ENCODE assay signal across 25 mouse cellular contexts in the genomic region with DNA sequence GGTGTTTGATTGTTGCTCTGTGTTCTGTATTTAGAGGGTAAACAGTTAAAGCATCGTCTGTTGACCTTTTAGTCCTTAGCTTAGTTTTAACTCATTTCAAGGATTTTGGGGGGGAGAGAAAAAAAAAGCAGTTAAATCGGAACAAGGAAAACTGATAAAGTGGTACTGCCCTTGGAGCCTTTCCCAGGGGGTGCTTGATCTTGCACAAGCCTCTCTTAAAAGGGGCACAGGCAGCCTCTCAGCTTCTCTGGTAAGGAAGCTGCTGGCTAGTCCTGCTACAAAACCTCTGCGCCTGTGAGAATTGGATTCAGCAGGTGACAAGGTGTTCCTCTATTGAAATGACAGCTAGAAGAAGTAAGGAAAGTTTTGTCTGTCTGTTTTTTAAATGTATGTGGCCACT. TPM values are rescaled to one million over a fixed set of nuclear protein-coding genes. Genes with fewer than 3 reads are reported as not detected.
A peak's percentile ranks its signal among the peaks of the same experiment; 100 is the strongest.
DNase-seq lines count a peak whose midpoint lies in the region; ATAC-seq and TF ChIP-seq lines count a peak whose summit lies in the region.
"Had no signal": no experiment of that assay in that cellular context is flagged by ENCODE, and none has a peak within 500 bp of the region (broad histone marks: within the 10 kb centered on the region; RNA-seq: fewer than 3 reads in every experiment).

No protein-coding gene starts in this region.

- H3K4me3 ChIP-seq in heart, embryonic 10.5 days = no peak overlapping the region
- H3K4me3 ChIP-seq in lung, postnatal 0 days (ENCODE audit: low read depth, low read length) = no peak overlapping the region
- no peak overlapping the region for H3K4me3 ChIP-seq in hindbrain, embryonic 14.5 days (replicated peaks; ENCODE audit: low read length)
- H3K4me3 ChIP-seq: embryonic facial prominence, embryonic 12.5 days; forebrain, embryonic 12.5 days; hindbrain, embryonic 15.5 days had no signal

- no peak overlapping the region for H3K9ac ChIP-seq in lung, postnatal 0 days (replicated peaks; ENCODE audit: low read depth)
- H3K9ac ChIP-seq in hindbrain, embryonic 14.5 days = no peak overlapping the region
- H3K9ac ChIP-seq: embryonic facial prominence, embryonic 12.5 days; forebrain, embryonic 12.5 days; hindbrain, embryonic 15.5 days had no signal

- H3K9me3 ChIP-seq in heart, embryonic 10.5 days = no peaks in the 10 kb centered on the region
- H3K9me3 ChIP-seq in lung, postnatal 0 days (ENCODE audit: low read length) = no peaks in the 10 kb centered on the region
- no peaks in the 10 kb centered on the region for H3K9me3 ChIP-seq in hindbrain, embryonic 14.5 days (ENCODE audit: control insufficient read depth, low read length)
- H3K9me3 ChIP-seq: embryonic facial prominence, embryonic 12.5 days; forebrain, embryonic 12.5 days; hindbrain, embryonic 15.5 days had no signal

- TF ChIP-seq EP300 in lung, postnatal 0 days (IDR thresholded peaks at IDR 0.05) = no peak

- ATAC-seq in lung, postnatal 0 days = peak; percentile 76
- no peak for ATAC-seq in hindbrain, embryonic 14.5 days (ENCODE audit: low FRiP score)
- ATAC-seq: forebrain, embryonic 16.5 days had no signal

- DNase-seq in heart, embryonic 10.5 days (ENCODE audit: low spot score) = peak; percentile 9
- DNase-seq in heart, adult 18-20 months = no peak
- peak; percentile 68 to 71 for DNase-seq in lung, adult 18-20 months
- DNase-seq in lung, postnatal 0 days (ENCODE audit: low spot score) = peak; percentile 57
- DNase-seq in lung, postnatal 36 days = peak; percentile 73
- DNase-seq in spleen, postnatal 10 days (ENCODE audit: low spot score in 2 of 2) = no peak
- DNase-seq in hindbrain, embryonic 14.5 days (ENCODE audit: low spot score) = no peak
- DNase-seq: adrenal gland, postnatal 14 days; cerebellum, adult 11-12 months; cerebellum, adult 9-10 months; cerebellum, postnatal 25 days; gastrocnemius, postnatal 14 days; heart, postnatal 10 days had no signal

- no peaks in the 10 kb centered on the region for H3K27me3 ChIP-seq in heart, embryonic 10.5 days (ENCODE audit: insufficient read depth, poor library complexity, severe bottlenecking)
- H3K27me3 ChIP-seq in lung, postnatal 0 days (replicated peaks; ENCODE audit: insufficient read depth, low read length) = no peaks in the 10 kb centered on the region
- no peaks in the 10 kb centered on the region for H3K27me3 ChIP-seq in hindbrain, embryonic 14.5 days (ENCODE audit: control insufficient read depth, insufficient read depth, low read length)
- H3K27me3 ChIP-seq: embryonic facial prominence, embryonic 12.5 days; forebrain, embryonic 12.5 days; hindbrain, embryonic 15.5 days had no signal

- no peak overlapping the region for H3K27ac ChIP-seq in heart, embryonic 10.5 days
- H3K27ac ChIP-seq in lung, postnatal 0 days (ENCODE audit: low read length) = no peak overlapping the region
- no peak overlapping the region for H3K27ac ChIP-seq in hindbrain, embryonic 14.5 days
- H3K27ac ChIP-seq: embryonic facial prominence, embryonic 12.5 days; forebrain, embryonic 12.5 days; hindbrain, embryonic 15.5 days had no signal

- TF ChIP-seq CTCF in lung, postnatal 0 days (IDR thresholded peaks at IDR 0.05) = no peak

- H3K36me3 ChIP-seq in heart, embryonic 10.5 days = no peaks in the 10 kb centered on the region
- H3K36me3 ChIP-seq in lung, postnatal 0 days (ENCODE audit: insufficient read depth, low read length) = no peaks in the 10 kb centered on the region
- no peaks in the 10 kb centered on the region for H3K36me3 ChIP-seq in hindbrain, embryonic 14.5 days (replicated peaks; ENCODE audit: control insufficient read depth, insufficient read depth)
- H3K36me3 ChIP-seq: embryonic facial prominence, embryonic 12.5 days; forebrain, embryonic 12.5 days; hindbrain, embryonic 15.5 days had no signal

- WGBS in heart, embryonic 10.5 days = 71% methylated on average over 3 of the region's 3 CpGs
- WGBS in lung, postnatal 0 days = 65% methylated on average over 3 of the region's 3 CpGs
- WGBS in hindbrain, embryonic 14.5 days = 88% methylated on average over 3 of the region's 3 CpGs

- no peak overlapping the region for H3K4me2 ChIP-seq in lung, postnatal 0 days (replicated peaks; ENCODE audit: low read depth, low read length)
- H3K4me2 ChIP-seq in hindbrain, embryonic 14.5 days (replicated peaks) = no peak overlapping the region
- H3K4me2 ChIP-seq: embryonic facial prominence, embryonic 12.5 days; forebrain, embryonic 12.5 days; hindbrain, embryonic 15.5 days had no signal

- peaks cover 3% of the 10 kb centered on the region; the same call in 1 of the 2 replicates for H3K4me1 ChIP-seq in heart, embryonic 10.5 days
- H3K4me1 ChIP-seq in lung, postnatal 0 days (ENCODE audit: insufficient read depth, low read depth, low read length) = no peaks in the 10 kb centered on the region
- H3K4me1 ChIP-seq in hindbrain, embryonic 14.5 days (replicated peaks; ENCODE audit: control insufficient read depth, insufficient read depth, low read length) = no peaks in the 10 kb centered on the region
- H3K4me1 ChIP-seq: forebrain, embryonic 12.5 days; hindbrain, embryonic 15.5 days had no signal

RNA-seq across cellular contexts. Expression of gene Gm813, which starts 5.6 kb away (rescaled TPM):
- not detected in 2 replicates for polyA plus RNA-seq in heart, embryonic 10.5 days (2016; fragmentation: Nextera tagmentation; extraction: Ambion mirVana)
- not detected for total RNA-seq in heart, adult 18-20 months (2021)
- polyA plus RNA-seq in lung, postnatal 0 days (2015; fragmentation: Nextera tagmentation; extraction: Ambion mirVana) = not detected in 2 replicates
- polyA plus RNA-seq in hindbrain, embryonic 14.5 days (2014; fragmentation: Nextera tagmentation; extraction: Ambion mirVana) = not detected in 2 replicates
- total RNA-seq: adrenal gland, adult 18-20 months; adrenal gland, postnatal 14 days; gastrocnemius, postnatal 14 days; heart, postnatal 10 days; hematopoietic stem cell, adult 5-6 weeks; MEL had no signal
- polyA plus RNA-seq: C2C12; embryonic facial prominence, embryonic 12.5 days; forebrain, embryonic 12.5 days; forebrain, embryonic 16.5 days; frontal cortex, adult 2 months; gonadal fat pad, adult 2 months; heart, embryonic 14.5 days; hindbrain, embryonic 15.5 days had no signal

RNA-seq across cellular contexts. Expression of gene E330017A01Rik, which starts 16.2 kb away (rescaled TPM):
- not detected in 2 replicates for polyA plus RNA-seq in heart, embryonic 10.5 days (2016; fragmentation: Nextera tagmentation; extraction: Ambion mirVana)
- total RNA-seq in heart, adult 18-20 months (2021) = not detected
- not detected in 2 replicates for polyA plus RNA-seq in lung, postnatal 0 days (2015; fragmentation: Nextera tagmentation; extraction: Ambion mirVana)
- polyA plus RNA-seq in hindbrain, embryonic 14.5 days (2014; fragmentation: Nextera tagmentation; extraction: Ambion mirVana) = not detected in 2 replicates
- total RNA-seq: adrenal gland, adult 18-20 months; adrenal gland, postnatal 14 days; gastrocnemius, postnatal 14 days; heart, postnatal 10 days; hematopoietic stem cell, adult 5-6 weeks had no signal
- polyA plus RNA-seq: C2C12; cortical plate, adult 2 months; embryonic facial prominence, embryonic 12.5 days; forebrain, embryonic 12.5 days; forebrain, embryonic 16.5 days; frontal cortex, adult 2 months; gonadal fat pad, adult 2 months; heart, embryonic 14.5 days had no signal

RNA-seq across cellular contexts. Expression of gene Cpox, which starts 47.7 kb away (rescaled TPM):
- 63.5 and 89.9 TPM in 2 replicates for polyA plus RNA-seq in heart, embryonic 10.5 days (2016; fragmentation: Nextera tagmentation; extraction: Ambion mirVana)
- total RNA-seq in heart, adult 18-20 months (2021) = 10 to 100 TPM; 36.5 to 37.9 TPM
- 13.4 and 14.2 TPM in 2 replicates for polyA plus RNA-seq in lung, postnatal 0 days (2015; fragmentation: Nextera tagmentation; extraction: Ambion mirVana)
- polyA plus RNA-seq in hindbrain, embryonic 14.5 days (2014; fragmentation: Nextera tagmentation; extraction: Ambion mirVana) = 12.4 and 17.5 TPM in 2 replicates

Comparison
In these comparisons a context has a peak if more than half of its experiments do, and no peak if none do; other contexts are left out.
1. DNase-seq: peak in heart, embryonic 10.5 days (single experiment), lung, adult 18-20 months (2 of 2), lung, postnatal 0 days (single experiment) and lung, postnatal 36 days (single experiment); none in heart, adult 18-20 months (0 of 2), spleen, postnatal 10 days (0 of 2) and hindbrain, embryonic 14.5 days (single experiment).